Mouse (Mus musculus) heart, embryonic 12.5 days (tissue): ENCODE measurements around the gene Gm20894. TPM values are rescaled to one million over a fixed set of nuclear protein-coding genes. Genes with fewer than 3 reads are reported as not detected.
"Not testable (repeated sequence)": the region's sequence is repeated elsewhere in the genome, so short reads cannot be mapped to it uniquely, and the experiment has no call there.

Experiments
- ATAC-seq: fragments of 200-750 bp; cut with Nextera tagmentation; 2 replicates; pipeline ENCODE4 v1.8.0; 2017; ENCODE audit warnings: moderate TSS enrichment, moderate library complexity; ENCODE audit not compliant: insufficient number of reproducible peaks, low FRiP score
- H3K27ac ChIP-seq: fragments of 300-500 bp; sonication (generic); 2 replicates; pipeline ENCODE4 v1.5.1; 2016; ENCODE audit warnings: mild to moderate bottlenecking, moderate library complexity; ENCODE audit not compliant: poor library complexity, severe bottlenecking
- H3K27me3 ChIP-seq: fragments of 300-500 bp; sonication (generic); replicated peaks from 2 replicates; pipeline ENCODE4 v1.6.1; 2016; ENCODE audit warnings: mild to moderate bottlenecking, moderate library complexity
- H3K36me3 ChIP-seq: fragments of 300-500 bp; sonication (generic); 2 replicates; pipeline ENCODE4 v1.6.1; 2016; ENCODE audit warnings: mild to moderate bottlenecking, moderate library complexity
- H3K4me1 ChIP-seq: fragments of 300-500 bp; sonication (generic); replicated peaks from 2 replicates; pipeline ENCODE4 v1.6.1; 2016; ENCODE audit warnings: mild to moderate bottlenecking
- H3K4me2 ChIP-seq: fragments of 300-500 bp; sonication (generic); 2 replicates; pipeline ENCODE4 v1.6.1; 2016; ENCODE audit warnings: mild to moderate bottlenecking, moderate library complexity
- H3K4me3 ChIP-seq: fragments of 300-500 bp; sonication (generic); 2 replicates; pipeline ENCODE4 v1.5.1; 2016; ENCODE audit warnings: mild to moderate bottlenecking
- H3K9ac ChIP-seq: fragments of 300-500 bp; sonication (generic); 2 replicates; pipeline ENCODE4 v1.6.1; 2016; ENCODE audit warnings: mild to moderate bottlenecking, moderate library complexity
- H3K9me3 ChIP-seq: fragments of 300-500 bp; sonication (generic); replicated peaks from 2 replicates; pipeline ENCODE4 v1.6.1; 2016; ENCODE audit warnings: mild to moderate bottlenecking, moderate library complexity
- WGBS: fragments of 180-500 bp; shearing (Covaris S2); methylation state at CpG from one replicate; pipeline ENCODE4 v1.1.7; 2016; 5-methylcytosine and 5-hydroxymethylcytosine counted together
- polyA plus RNA-seq: library from polyadenylated mRNA; unstranded; fragments of >200 nt; fragmentation: Nextera tagmentation; extraction: Ambion mirVana; gene quantifications from 2 replicates; pipeline ENCODE4 v1.2.1, GENCODE M21; 2016

The Gm20894 gene
- polyA plus RNA-seq = not detected in 2 replicates

DNA sequence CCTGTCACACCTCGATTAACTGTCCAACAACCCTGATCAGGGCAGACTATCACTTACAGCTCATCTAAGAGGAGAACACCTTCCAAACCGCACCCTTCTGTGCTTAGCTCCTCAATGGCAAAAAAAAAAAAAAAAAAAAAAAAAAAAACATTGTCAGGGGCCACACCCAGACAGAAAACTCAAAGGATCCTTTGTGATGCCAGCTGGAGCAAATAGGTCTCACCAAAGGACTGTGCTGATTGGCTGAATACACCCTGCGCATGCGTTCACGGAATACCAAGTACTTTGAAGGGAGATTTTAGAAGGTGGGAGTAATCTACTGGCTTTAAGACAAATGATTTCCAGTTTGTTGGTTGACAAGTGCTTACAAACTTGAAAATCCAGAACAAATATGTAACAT is at the start of gene Gm20894:
Gm20894 (minus strand) TSS at position 101 of the 400 bp plus-strand sequence.
- H3K4me3 ChIP-seq, H3K27ac ChIP-seq, H3K9ac ChIP-seq, H3K4me2 ChIP-seq, H3K9me3 ChIP-seq, ATAC-seq, H3K4me1 ChIP-seq, H3K27me3 ChIP-seq, H3K36me3 ChIP-seq: not testable (repeated sequence)
- WGBS = no CpG with 5 or more reads among the region's 5 CpGs
